Mouse (Mus musculus) liver, embryonic 11.5 days (tissue): Measurements from ENCODE around the gene Ceacam19. TPM values are rescaled to one million over a fixed set of nuclear protein-coding genes. Genes with fewer than 3 reads are reported as not detected.
A peak's percentile ranks its signal among the peaks of the same experiment; 100 is the strongest.

Experiments
- ATAC-seq: fragments of 200-750 bp; cut with Nextera tagmentation; replicated peaks from 2 replicates; pipeline ENCODE4 v1.8.0; 2017; ENCODE audit warnings: moderate number of reproducible peaks, mild to moderate bottlenecking, moderate TSS enrichment, moderate library complexity; ENCODE audit not compliant: low FRiP score
- DNase-seq: peaks from one replicate; pipeline ENCODE4 v3.0.0-alpha.2; 2017; ENCODE audit warnings: low spot score
- H3K27ac ChIP-seq: fragments of 300-500 bp; sonication (generic); 2 replicates; pipeline ENCODE4 v1.5.1; 2014; ENCODE audit warnings: mild to moderate bottlenecking, low read depth, low read length, control low read depth
- H3K27me3 ChIP-seq: fragments of 300-500 bp; sonication (generic); replicated peaks from 2 replicates; pipeline ENCODE4 v1.6.1; 2014; ENCODE audit warnings: low read length, mixed read lengths; ENCODE audit not compliant: control insufficient read depth, insufficient read depth
- H3K36me3 ChIP-seq: fragments of 300-500 bp; sonication (generic); 2 replicates; pipeline ENCODE4 v1.6.1; 2014; ENCODE audit warnings: mild to moderate bottlenecking, low read length, moderate library complexity, mixed read lengths; ENCODE audit not compliant: control insufficient read depth, insufficient read depth
- H3K4me1 ChIP-seq: fragments of 300-500 bp; sonication (generic); replicated peaks from 2 replicates; pipeline ENCODE4 v1.6.1; 2014; ENCODE audit warnings: low read length, mixed read lengths; ENCODE audit not compliant: control insufficient read depth, insufficient read depth
- H3K4me2 ChIP-seq: fragments of 300-500 bp; sonication (generic); 2 replicates; pipeline ENCODE4 v1.6.1; 2014; ENCODE audit warnings: mild to moderate bottlenecking, control low read depth, moderate library complexity
- H3K4me3 ChIP-seq: fragments of 300-500 bp; sonication (generic); 2 replicates; pipeline ENCODE4 v1.5.1; 2014; ENCODE audit warnings: low read depth, low read length, control low read depth
- H3K9ac ChIP-seq: fragments of 300-500 bp; sonication (generic); 2 replicates; pipeline ENCODE4 v1.6.1; 2014; ENCODE audit warnings: low read depth, low read length, control low read depth
- H3K9me3 ChIP-seq: fragments of 300-500 bp; sonication (generic); 2 replicates; pipeline ENCODE4 v1.6.1; 2016; ENCODE audit warnings: low read length, inconsistent platforms, mixed read lengths; ENCODE audit not compliant: control insufficient read depth
- WGBS: fragments of 180-500 bp; shearing (Covaris S2); extraction: QIAGEN DNeasy Blood & Tissue Kit; methylation state at CpG from one replicate; pipeline ENCODE4 v1.1.7; 2014; 5-methylcytosine and 5-hydroxymethylcytosine counted together
- polyA plus RNA-seq: library from polyadenylated mRNA; unstranded; fragments of >200 nt; fragmentation: Nextera tagmentation; extraction: Ambion mirVana; gene quantifications from 2 replicates; pipeline ENCODE4 v1.2.1, GENCODE M21; 2014

Gene Ceacam19
- polyA plus RNA-seq, 1 experiment from 2014 or later = not detected

DNA sequence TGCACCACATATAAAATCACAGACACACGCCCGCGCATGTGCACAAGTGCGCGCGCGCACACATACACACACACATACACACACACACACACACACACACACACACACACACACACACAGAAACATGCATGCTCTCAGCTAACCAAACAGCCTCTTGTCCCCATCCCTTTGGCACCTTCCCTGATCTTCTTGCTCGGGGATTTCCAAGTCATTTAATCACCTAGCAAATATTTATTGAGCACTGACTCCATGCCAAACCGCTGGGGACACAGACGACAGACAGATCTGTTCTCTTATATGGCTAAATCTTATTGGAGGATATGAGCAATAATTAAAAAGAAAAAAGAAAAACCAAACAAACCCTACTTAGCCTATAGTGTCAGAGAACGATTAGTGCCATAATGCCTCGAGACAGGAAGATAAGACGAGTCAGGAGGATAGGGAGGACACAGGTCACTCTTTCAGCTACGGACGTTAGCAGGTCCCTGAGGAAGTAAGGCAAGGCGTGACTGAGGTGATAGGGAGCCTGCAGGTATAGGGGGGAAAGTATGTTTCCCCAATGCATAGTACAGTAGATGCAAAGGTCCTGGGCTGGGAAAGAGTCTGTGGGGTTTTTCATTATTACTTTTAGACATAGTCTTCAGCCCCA is 19.9 kb downstream of the Ceacam19 start:
- H3K4me3 ChIP-seq = no peak overlapping the region
- DNase-seq = no peak
- H3K9ac ChIP-seq = no peak overlapping the region
- H3K4me2 ChIP-seq = no peak overlapping the region
- no peaks in the 10 kb centered on the region for H3K27me3 ChIP-seq
- no peak for ATAC-seq
- no peaks in the 10 kb centered on the region for H3K9me3 ChIP-seq
- H3K27ac ChIP-seq = no peak overlapping the region
- no peaks in the 10 kb centered on the region for H3K36me3 ChIP-seq
- WGBS = 76% methylated on average over 16 of the region's 16 CpGs
- peaks cover 5% of the 10 kb centered on the region; the same call in 1 of the 2 replicates for H3K4me1 ChIP-seq

DNA sequence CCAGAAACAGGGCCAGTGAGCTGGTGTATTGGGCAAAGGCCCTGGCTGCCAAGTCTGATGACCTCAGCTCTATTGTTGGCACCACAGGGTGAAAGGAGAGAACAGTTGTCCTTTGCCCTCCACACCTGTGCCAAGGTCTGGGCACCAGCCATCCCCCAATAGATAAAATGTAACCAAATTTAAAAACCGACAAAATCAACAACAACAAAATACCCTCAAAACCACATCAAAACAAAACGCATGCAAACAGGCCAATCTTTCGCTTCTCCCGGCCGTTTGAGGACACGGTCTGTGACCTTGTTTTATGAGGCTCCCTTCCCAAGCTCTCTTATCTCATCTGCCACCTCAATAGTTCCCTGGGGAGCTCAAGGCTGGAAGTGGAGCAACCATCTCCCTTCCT is 21.3 kb downstream of the Ceacam19 start:
- ATAC-seq (no peak), DNase-seq (no peak)
- Histone ChIP-seq H3K9me3 (no peaks in the 10 kb centered on the region), H3K27me3 (no peaks in the 10 kb centered on the region), H3K27ac (no peak overlapping the region), H3K4me3 (no peak overlapping the region), H3K36me3 (no peaks in the 10 kb centered on the region), H3K4me2 (no peak overlapping the region), H3K4me1 (peaks cover 5% of the 10 kb centered on the region; the same call in 1 of the 2 replicates), H3K9ac (no peak overlapping the region)
- WGBS = 68% methylated on average over 6 of the region's 6 CpGs

DNA sequence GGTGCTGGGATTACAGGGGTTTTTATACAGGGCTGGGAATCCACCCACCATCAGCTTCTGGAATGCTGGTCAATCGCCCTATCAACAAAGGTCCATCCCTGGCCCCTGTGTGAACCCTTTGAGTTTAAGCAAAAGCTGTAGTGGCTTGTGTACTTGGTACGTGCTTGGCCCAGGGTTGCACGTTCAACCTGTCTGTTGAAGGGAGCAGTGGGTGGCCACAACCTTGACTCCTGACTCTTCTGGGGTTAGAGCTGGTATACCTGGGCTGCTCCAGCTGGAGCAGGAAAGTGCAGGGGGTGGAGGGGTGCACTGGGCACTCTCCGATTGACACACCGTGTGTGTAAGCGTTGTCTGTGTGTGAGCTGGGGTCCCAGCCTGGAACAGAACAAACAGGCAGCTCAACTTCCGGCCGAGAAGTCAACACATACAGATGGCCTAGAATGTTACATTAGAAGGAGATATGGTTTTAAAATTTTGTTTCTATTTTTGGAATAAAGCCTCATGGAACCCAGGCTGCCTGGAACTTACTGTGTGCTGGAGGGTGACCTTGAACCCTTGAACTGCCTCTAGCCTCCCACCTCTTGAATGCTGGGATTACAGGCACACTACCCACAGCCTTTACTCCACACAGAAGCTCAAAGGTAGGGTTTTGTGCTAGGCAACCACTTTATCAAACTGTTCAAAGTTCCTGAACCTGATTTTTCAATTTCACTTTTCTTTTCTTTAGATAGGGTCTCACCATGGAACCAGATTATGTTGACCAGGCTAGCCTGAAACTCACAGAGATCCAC is 22.3 kb downstream of the Ceacam19 start:
- Histone ChIP-seq H3K4me3 (no peak overlapping the region), H3K9me3 (no peaks in the 10 kb centered on the region), H3K4me1 (no peaks in the 10 kb centered on the region), H3K9ac (no peak overlapping the region), H3K27ac (no peak overlapping the region), H3K4me2 (no peak overlapping the region), H3K27me3 (no peaks in the 10 kb centered on the region), H3K36me3 (no peaks in the 10 kb centered on the region)
- DNase-seq = no peak
- peak; percentile 30; the same call in 1 of the 2 replicates for ATAC-seq
- WGBS = 70% methylated on average over 8 of the region's 8 CpGs

DNA sequence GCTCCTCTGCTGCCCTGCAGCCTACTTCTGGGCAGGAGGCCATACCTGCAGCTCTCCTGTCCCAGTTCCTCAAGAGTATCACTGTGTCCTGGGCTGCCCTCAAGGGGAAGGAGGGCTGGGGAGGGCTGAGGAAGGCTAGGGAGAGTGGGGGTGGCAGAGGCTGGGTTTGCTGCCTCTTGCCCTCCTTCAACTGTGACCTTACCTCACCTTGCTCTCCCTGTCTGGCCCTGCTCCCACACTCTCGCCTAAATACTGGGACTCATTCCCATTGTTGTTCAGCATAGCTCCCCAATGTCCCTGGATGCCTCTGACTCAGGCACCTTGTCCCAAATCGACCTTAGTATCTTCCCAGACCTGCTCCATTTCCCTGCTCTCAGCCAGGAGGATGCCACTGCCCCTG is 23.5 kb downstream of the Ceacam19 start:
- Histone ChIP-seq H3K36me3 (no peaks in the 10 kb centered on the region), H3K4me2 (no peak overlapping the region), H3K27me3 (no peaks in the 10 kb centered on the region), H3K27ac (no peak overlapping the region), H3K4me3 (no peak overlapping the region), H3K9me3 (no peaks in the 10 kb centered on the region), H3K9ac (no peak overlapping the region), H3K4me1 (no peaks in the 10 kb centered on the region)
- no peak for DNase-seq
- no peak for ATAC-seq
- WGBS = 42% methylated on average over 2 of the region's 2 CpGs

DNA sequence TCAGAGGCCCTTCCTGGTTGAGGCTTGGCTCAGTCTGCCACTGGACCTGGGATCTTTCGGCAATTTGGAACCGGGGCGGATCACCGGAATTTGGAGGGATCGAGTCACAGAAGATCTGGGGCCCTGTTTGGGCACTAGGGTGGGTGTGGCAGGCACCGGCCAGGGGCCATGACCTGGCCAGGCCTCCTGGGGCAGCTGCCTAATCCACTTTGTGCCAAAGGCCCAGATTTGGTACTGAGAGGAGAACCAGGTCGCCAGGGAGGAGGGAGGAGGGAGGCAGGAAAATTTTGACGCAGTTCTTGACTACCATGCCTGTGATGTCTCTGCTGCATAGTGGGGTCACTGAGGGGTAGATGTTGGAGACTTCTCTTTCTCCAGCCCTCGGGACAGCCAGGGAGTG is 26.6 kb downstream of the Ceacam19 start, which contains the start of gene Ceacam16:
Gene Ceacam16 (minus strand): TSS at position 101 of the 400 bp plus-strand sequence.
- no peak within 1 kb of the TSS for H3K27ac ChIP-seq
- DNase-seq (no peak), ATAC-seq (no peak)
- peaks cover 6% of the 10 kb centered on the region for H3K27me3 ChIP-seq
- H3K36me3 ChIP-seq = no peaks in the 10 kb centered on the region
- no peaks in the 10 kb centered on the region for H3K9me3 ChIP-seq
- no peak within 1 kb of the TSS for H3K4me3 ChIP-seq
- no peak within 1 kb of the TSS for H3K4me2 ChIP-seq
- no peak within 1 kb of the TSS for H3K9ac ChIP-seq
- WGBS = 75% methylated on average over 9 of the region's 9 CpGs
- H3K4me1 ChIP-seq = no peaks in the 10 kb centered on the region

DNA sequence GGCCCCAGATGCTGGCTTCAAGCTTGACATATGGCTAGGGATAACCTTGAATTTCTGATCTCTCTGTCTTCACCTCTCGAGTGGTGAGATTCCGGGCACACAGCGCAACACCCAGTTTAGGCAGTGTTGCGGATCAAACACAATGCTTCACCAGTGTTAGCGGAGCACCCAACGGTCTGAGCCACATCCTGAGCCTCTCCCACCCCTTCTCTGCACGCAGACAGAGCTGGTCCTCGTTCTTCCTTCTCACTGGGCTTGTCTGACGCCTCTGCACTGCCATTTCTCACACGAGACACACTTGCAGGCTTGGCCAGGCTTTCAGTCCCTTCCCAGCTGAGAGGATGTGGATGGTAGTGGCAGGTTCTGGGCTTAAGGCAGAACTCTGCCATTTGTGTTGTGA is 28.0 kb downstream of the Ceacam19 start:
- H3K27me3 ChIP-seq = peaks cover 8% of the 10 kb centered on the region
- no peak overlapping the region for H3K9ac ChIP-seq
- no peaks in the 10 kb centered on the region for H3K36me3 ChIP-seq
- no peak overlapping the region for H3K4me2 ChIP-seq
- DNase-seq = no peak
- H3K27ac ChIP-seq = no peak overlapping the region
- no peak overlapping the region for H3K4me3 ChIP-seq
- 51% methylated on average over 10 of the region's 10 CpGs for WGBS
- no peak for ATAC-seq
- no peaks in the 10 kb centered on the region for H3K4me1 ChIP-seq
- H3K9me3 ChIP-seq = no peaks in the 10 kb centered on the region

DNA sequence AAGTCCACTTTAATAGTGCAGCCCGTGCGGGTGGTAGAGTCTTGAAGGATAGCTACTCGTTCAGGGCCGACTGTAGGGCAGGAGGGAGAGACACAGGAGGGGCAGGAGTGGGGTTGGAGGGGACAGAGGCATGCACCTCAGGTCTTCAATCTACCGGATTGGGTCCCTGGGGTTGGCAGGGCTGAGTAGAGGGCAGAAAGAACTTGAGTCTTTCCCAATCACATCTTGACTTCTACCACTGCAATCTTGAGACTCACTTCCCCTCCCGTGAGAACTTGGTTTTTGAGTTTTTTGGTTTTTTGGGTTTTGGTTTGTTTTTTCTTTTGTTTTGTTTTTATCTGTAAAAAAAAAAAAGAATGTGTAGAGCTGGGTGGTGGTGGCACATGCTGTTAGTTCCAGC is 31.5 kb downstream of the Ceacam19 start:
- Histone ChIP-seq H3K4me2 (no peak overlapping the region), H3K27me3 (peaks cover 30% of the 10 kb centered on the region), H3K36me3 (no peaks in the 10 kb centered on the region), H3K4me3 (no peak overlapping the region), H3K9ac (no peak overlapping the region), H3K4me1 (0 out of 2 replicates have a peak, but pooled peaks cover 3% of the 10 kb centered on the region), H3K27ac (no peak overlapping the region), H3K9me3 (no peaks in the 10 kb centered on the region)
- no peak for DNase-seq
- WGBS = 72% methylated on average over 6 of the region's 6 CpGs
- ATAC-seq = no peak

DNA sequence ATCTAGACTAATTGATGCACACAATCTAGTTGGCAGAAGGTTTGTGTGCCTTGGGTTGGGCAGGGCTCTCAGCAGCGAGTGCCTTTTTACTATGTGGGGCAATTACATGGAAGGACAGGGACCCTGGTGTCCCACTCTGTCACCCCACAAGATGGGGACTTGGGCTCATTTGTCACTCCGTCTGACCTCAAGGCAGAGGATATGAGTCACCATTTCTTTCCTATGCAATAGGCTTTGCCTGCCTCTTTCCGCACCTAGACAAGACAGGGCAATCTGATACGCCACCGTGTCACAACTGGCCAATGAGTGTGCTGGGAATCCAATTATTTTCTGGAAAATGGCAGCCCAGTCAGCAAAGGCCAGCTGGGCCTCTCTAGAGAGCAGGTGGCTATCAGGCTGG is 32.1 kb downstream of the Ceacam19 start:
- H3K9me3 ChIP-seq = no peaks in the 10 kb centered on the region
- no peak for DNase-seq
- H3K4me2 ChIP-seq = no peak overlapping the region
- peaks cover 32% of the 10 kb centered on the region for H3K27me3 ChIP-seq
- 0 out of 2 replicates have a peak, but pooled peaks cover 3% of the 10 kb centered on the region for H3K4me1 ChIP-seq
- no peak overlapping the region for H3K4me3 ChIP-seq
- no peak overlapping the region for H3K9ac ChIP-seq
- ATAC-seq = no peak
- no peaks in the 10 kb centered on the region for H3K36me3 ChIP-seq
- H3K27ac ChIP-seq = no peak overlapping the region
- 64% methylated on average over 5 of the region's 5 CpGs for WGBS
